19 mouse cellular contexts compared by ENCODE assay signal in genomic region chr5:23872586-23872985, GRCm38 (mm10).
"Had no signal": no experiment of that assay in that cellular context is flagged by ENCODE, and none has a peak within 500 bp of the region (broad histone marks: within the 10 kb centered on the region; RNA-seq: fewer than 3 reads in every experiment).

No protein-coding gene starts in this region.

- H3K9me3 ChIP-seq: midbrain, embryonic 10.5 days; midbrain, embryonic 12.5 days; neural tube, embryonic 13.5 days; neural tube, embryonic 15.5 days; stomach, embryonic 15.5 days had no signal

- H3K4me1 ChIP-seq: midbrain, embryonic 10.5 days; midbrain, embryonic 12.5 days; neural tube, embryonic 13.5 days; neural tube, embryonic 15.5 days; stomach, embryonic 15.5 days had no signal

- H3K27me3 ChIP-seq: neural tube, embryonic 13.5 days; neural tube, embryonic 15.5 days; stomach, embryonic 15.5 days had no signal

- H3K9ac ChIP-seq: lung, embryonic 14.5 days; midbrain, embryonic 12.5 days; neural tube, embryonic 13.5 days; neural tube, embryonic 15.5 days; stomach, embryonic 15.5 days had no signal

- H3K36me3 ChIP-seq: midbrain, embryonic 10.5 days; midbrain, embryonic 12.5 days; neural tube, embryonic 13.5 days; neural tube, embryonic 15.5 days; stomach, embryonic 15.5 days had no signal

- H3K27ac ChIP-seq: midbrain, embryonic 10.5 days; midbrain, embryonic 12.5 days; neural tube, embryonic 13.5 days; neural tube, embryonic 15.5 days; stomach, embryonic 15.5 days; stomach, postnatal 0 days had no signal

- H3K4me2 ChIP-seq: lung, embryonic 14.5 days; midbrain, embryonic 12.5 days; neural tube, embryonic 13.5 days; neural tube, embryonic 15.5 days; stomach, embryonic 15.5 days had no signal

- DNase-seq: lung, adult 18-20 months; lung, embryonic 14.5 days; lung, postnatal 10 days; midbrain, embryonic 14.5 days; retina, postnatal 1 day; right cerebral cortex, adult 18-20 months; right cerebral cortex, postnatal 14 days; spleen, adult 18-20 months; thymus, adult 2 months; thymus, postnatal 25 days; thymus, postnatal 4 days had no signal

- H3K4me3 ChIP-seq: midbrain, embryonic 10.5 days; midbrain, embryonic 12.5 days; myocyte; neural tube, embryonic 13.5 days; neural tube, embryonic 15.5 days; stomach, embryonic 15.5 days had no signal

- ATAC-seq: midbrain, embryonic 16.5 days had no signal
